In the genomic region with DNA sequence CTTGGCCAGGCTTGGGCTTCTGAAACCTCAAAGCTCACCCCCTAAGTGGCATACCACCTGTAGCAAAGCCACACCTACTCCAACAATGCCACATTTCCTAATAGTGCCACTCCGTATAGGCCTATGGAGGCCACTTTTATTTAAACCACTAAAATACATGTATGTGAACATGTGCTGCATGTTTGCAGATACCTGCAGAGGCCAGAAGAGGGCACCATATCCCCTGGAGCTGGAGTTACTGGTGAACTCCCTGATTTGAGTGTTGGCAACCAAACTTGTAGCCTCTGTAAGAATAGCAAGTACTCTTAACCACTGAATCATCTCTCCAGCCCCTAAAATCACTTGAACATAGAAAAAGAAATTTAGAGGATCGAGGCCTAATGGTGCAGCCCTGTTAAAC, we compare ENCODE assay signal across 8 mouse cellular contexts. TPM values are rescaled to one million over a fixed set of nuclear protein-coding genes. Genes with fewer than 3 reads are reported as not detected.
A peak's percentile ranks its signal among the peaks of the same experiment; 100 is the strongest.
DNase-seq lines count a peak whose midpoint lies in the region; ATAC-seq and TF ChIP-seq lines count a peak whose summit lies in the region.
"Had no signal": no experiment of that assay in that cellular context is flagged by ENCODE, and none has a peak within 500 bp of the region (broad histone marks: within the 10 kb centered on the region; RNA-seq: fewer than 3 reads in every experiment).

No protein-coding gene starts in this region.

- no peaks in the 10 kb centered on the region for H3K27me3 ChIP-seq in MEL (ENCODE audit: control insufficient read depth in 1 of 2, insufficient read depth in 2 of 2, low read length in 2 of 2)
- no peaks in the 10 kb centered on the region for H3K27me3 ChIP-seq in heart, postnatal 0 days (ENCODE audit: control insufficient read depth, insufficient read depth, low read length)
- H3K27me3 ChIP-seq in lung, embryonic 14.5 days (ENCODE audit: insufficient read depth, low read length): no peaks in the 10 kb centered on the region

- no peak for TF ChIP-seq POLR2A in MEL (IDR thresholded peaks at IDR 0.05; ENCODE audit: control insufficient read depth in 1 of 2, insufficient read depth in 1 of 2, low read depth in 1 of 2, low read length in 2 of 2, poor library complexity in 1 of 2)
- no peak for TF ChIP-seq POLR2A in bone marrow, adult 2 months (IDR thresholded peaks at IDR 0.05; ENCODE audit: borderline replicate concordance, control insufficient read depth, low read depth, low read length)

- no peak overlapping the region for H3K9ac ChIP-seq in MEL (ENCODE audit: control insufficient read depth, low read depth, low read length, poor library complexity, severe bottlenecking)
- H3K9ac ChIP-seq in heart, postnatal 0 days (replicated peaks; ENCODE audit: low read depth, low read length): no peak overlapping the region
- no peak overlapping the region for H3K9ac ChIP-seq in lung, embryonic 14.5 days

- peak; percentile 59 for TF ChIP-seq RAD21 in MEL (IDR thresholded peaks at IDR 0.05; ENCODE audit: low read depth, low read length)

- no peaks in the 10 kb centered on the region for H3K79me2 ChIP-seq in MEL (ENCODE audit: control insufficient read depth, insufficient read depth, low read length, poor library complexity)

- no peak overlapping the region for H3K4me2 ChIP-seq in heart, postnatal 0 days (ENCODE audit: low read depth, low read length)
- H3K4me2 ChIP-seq in lung, embryonic 14.5 days: no peak overlapping the region

- 90% methylated on average over 2 of the region's 2 CpGs for WGBS in bone marrow, adult 2 months
- WGBS in heart, postnatal 0 days: 87% methylated on average over 2 of the region's 2 CpGs
- 88% methylated on average over 2 of the region's 2 CpGs for WGBS in lung, embryonic 14.5 days

- ATAC-seq in heart, postnatal 0 days (ENCODE audit: insufficient read depth, low read depth): no peak
- ATAC-seq in lung, embryonic 14.5 days (ENCODE audit: insufficient read depth): no peak

- TF ChIP-seq EP300 in MEL (IDR thresholded peaks at IDR 0.05; ENCODE audit: low read depth in 1 of 2, low read length in 2 of 2): no peak
- TF ChIP-seq EP300 in heart, postnatal 0 days (IDR thresholded peaks at IDR 0.05; ENCODE audit: low read depth): no peak

- TF ChIP-seq CTCF in layer of hippocampus, adult 2 months (conservative IDR thresholded peaks at IDR 0.05): peak; percentile 81
- TF ChIP-seq CTCF in MEL (IDR thresholded peaks at IDR 0.05 in 2 of 3, conservative IDR thresholded peaks at IDR 0.05 in 1 of 3; ENCODE audit: control insufficient read depth in 1 of 3, insufficient read depth in 1 of 3, low read depth in 2 of 3, low read length in 3 of 3, poor library complexity in 1 of 3, severe bottlenecking in 1 of 3): peak; percentile 78 to 83 (median 80)
- TF ChIP-seq CTCF in bone marrow, adult 2 months (IDR thresholded peaks at IDR 0.05; ENCODE audit: control insufficient read depth, insufficient read depth, low read length): peak; percentile 66
- peak; percentile 65 for TF ChIP-seq CTCF in heart, postnatal 0 days (IDR thresholded peaks at IDR 0.05; ENCODE audit: low read depth)
- peak; percentile 73 for TF ChIP-seq CTCF in lung, embryonic 14.5 days (IDR thresholded peaks at IDR 0.05; ENCODE audit: low read depth)

- H3K27ac ChIP-seq in layer of hippocampus, adult 2 months: no peak overlapping the region
- H3K27ac ChIP-seq in MEL (ENCODE audit: control insufficient read depth, low read depth, low read length): no peak overlapping the region
- no peak overlapping the region for H3K27ac ChIP-seq in bone marrow, adult 2 months (ENCODE audit: control insufficient read depth, insufficient read depth, low read depth, low read length, poor library complexity)
- no peak overlapping the region for H3K27ac ChIP-seq in heart, postnatal 0 days (ENCODE audit: low read depth)
- H3K27ac ChIP-seq in lung, embryonic 14.5 days (ENCODE audit: low read depth): no peak overlapping the region

- H3K36me3 ChIP-seq in MEL (ENCODE audit: control insufficient read depth in 1 of 2, insufficient read depth in 2 of 2, low read length in 2 of 2): peaks cover 0 to 10% of the 10 kb centered on the region in 2 experiments; a peak in 2 of 4 replicates
- H3K36me3 ChIP-seq in heart, postnatal 0 days (replicated peaks; ENCODE audit: control insufficient read depth, insufficient read depth, low read length): peaks cover 88% of the 10 kb centered on the region
- H3K36me3 ChIP-seq in lung, embryonic 14.5 days (ENCODE audit: insufficient read depth): peaks cover 94% of the 10 kb centered on the region

- H3K4me1 ChIP-seq in MEL (ENCODE audit: control insufficient read depth in 1 of 2, insufficient read depth in 2 of 2, low read length in 2 of 2): no peaks in the 10 kb centered on the region
- H3K4me1 ChIP-seq in bone marrow, adult 2 months (ENCODE audit: control insufficient read depth, insufficient read depth, low read length): no peaks in the 10 kb centered on the region; the same call in 1 of the 2 replicates
- no peaks in the 10 kb centered on the region for H3K4me1 ChIP-seq in heart, postnatal 0 days (ENCODE audit: control insufficient read depth, insufficient read depth)
- no peaks in the 10 kb centered on the region for H3K4me1 ChIP-seq in lung, embryonic 14.5 days (ENCODE audit: insufficient read depth)

- DNase-seq in layer of hippocampus, adult 2 months (ENCODE audit: low spot score in 2 of 2): no peak
- DNase-seq in layer of hippocampus, postnatal 36 days: no peak
- peak; percentile 72 for DNase-seq in MEL (ENCODE audit: low read depth, low spot score)
- DNase-seq in heart, postnatal 0 days (ENCODE audit: low spot score): no peak
- peak; percentile 76 for DNase-seq in lung, embryonic 14.5 days
- DNase-seq in testis, postnatal 10 days (ENCODE audit: low spot score): peak; percentile 67

- no peaks in the 10 kb centered on the region for H3K9me3 ChIP-seq in MEL (replicated peaks; ENCODE audit: insufficient read depth, low read length)
- H3K9me3 ChIP-seq in heart, postnatal 0 days (replicated peaks; ENCODE audit: control insufficient read depth, low read length): no peaks in the 10 kb centered on the region
- H3K9me3 ChIP-seq in lung, embryonic 14.5 days (ENCODE audit: low read depth, low read length): no peaks in the 10 kb centered on the region

- H3K4me3 ChIP-seq in layer of hippocampus, adult 2 months: no peak overlapping the region
- H3K4me3 ChIP-seq in MEL (ENCODE audit: control insufficient read depth in 1 of 2, insufficient read depth in 1 of 2, low read depth in 2 of 2, low read length in 2 of 2): no peak overlapping the region
- no peak overlapping the region for H3K4me3 ChIP-seq in bone marrow, adult 2 months (replicated peaks; ENCODE audit: control insufficient read depth, low read depth, low read length)
- H3K4me3 ChIP-seq in heart, postnatal 0 days (ENCODE audit: low read depth, low read length): no peak overlapping the region
- H3K4me3 ChIP-seq in lung, embryonic 14.5 days (ENCODE audit: low read depth, low read length): no peak overlapping the region

RNA-seq across cellular contexts. Expression of a gene that starts 12.5 kb away (rescaled TPM):
- total RNA-seq in layer of hippocampus, adult 2 months (2021): 1 to 10 TPM in 1 of 2 experiments, under 1 TPM in 1; 0.83 to 1.4 TPM
- 1 to 10 TPM; 1.1 to 1.6 TPM for total RNA-seq in layer of hippocampus, postnatal 36 days (2021)
- total RNA-seq in MEL (2012; rRNA removed): not detected in 2 replicates
- polyA plus RNA-seq in MEL (2012; ENCODE audit: insufficient read depth in 1 of 2, insufficient read length in 2 of 2, low read depth in 1 of 2, low replicate concordance in 2 of 2, missing spikeins in 1 of 2): not detected
- not detected in 2 replicates for polyA plus RNA-seq in bone marrow, adult 2 months (2011; ENCODE audit: insufficient read depth, insufficient read length, low replicate concordance, missing spikeins)
- total RNA-seq in heart, postnatal 0 days (2014; rRNA removed; ENCODE audit: low replicate concordance): not detected in 2 replicates
- polyA plus RNA-seq in heart, postnatal 0 days (2015; fragmentation: Nextera tagmentation; extraction: Ambion mirVana): not detected in 2 replicates
- polyA plus RNA-seq in lung, embryonic 14.5 days (2014; fragmentation: Nextera tagmentation; extraction: Ambion mirVana): not detected in 2 replicates
- polyA plus RNA-seq: heart, embryonic 16.5 days had no signal

RNA-seq across cellular contexts. Expression of a gene that starts 27.1 kb away (rescaled TPM):
- 10 to 100 TPM; 11.6 to 14.1 TPM for total RNA-seq in layer of hippocampus, adult 2 months (2021)
- total RNA-seq in layer of hippocampus, postnatal 36 days (2021): 10 to 100 TPM in 1 of 2 experiments, 1 to 10 TPM in 1; 8.3 to 11.1 TPM
- not detected in 2 replicates for total RNA-seq in MEL (2012; rRNA removed)
- under 1 TPM in 1 of 2 experiments, not detected in 1; 0.04 TPM for polyA plus RNA-seq in MEL (2012; ENCODE audit: insufficient read depth in 1 of 2, insufficient read length in 2 of 2, low read depth in 1 of 2, low replicate concordance in 2 of 2, missing spikeins in 1 of 2)
- polyA plus RNA-seq in bone marrow, adult 2 months (2011; ENCODE audit: insufficient read depth, insufficient read length, low replicate concordance, missing spikeins): 7.4 and 7.5 TPM in 2 replicates
- total RNA-seq in heart, postnatal 0 days (2014; rRNA removed; ENCODE audit: low replicate concordance): 31.8 and 69.4 TPM in 2 replicates
- polyA plus RNA-seq in heart, postnatal 0 days (2015; fragmentation: Nextera tagmentation; extraction: Ambion mirVana): 53.1 and 54.5 TPM in 2 replicates
- polyA plus RNA-seq in lung, embryonic 14.5 days (2014; fragmentation: Nextera tagmentation; extraction: Ambion mirVana): 55.4 and 64.7 TPM in 2 replicates

RNA-seq across cellular contexts. Expression of a gene that starts 35.7 kb away (rescaled TPM):
- total RNA-seq in layer of hippocampus, adult 2 months (2021): 10 to 100 TPM; 54.7 to 60.0 TPM
- total RNA-seq in layer of hippocampus, postnatal 36 days (2021): 10 to 100 TPM; 60.6 to 62.0 TPM
- total RNA-seq in MEL (2012; rRNA removed): 6.7 and 7.3 TPM in 2 replicates
- 10 to 100 TPM in 1 of 2 experiments, not detected in 1; 17.0 TPM for polyA plus RNA-seq in MEL (2012; ENCODE audit: insufficient read depth in 1 of 2, insufficient read length in 2 of 2, low read depth in 1 of 2, low replicate concordance in 2 of 2, missing spikeins in 1 of 2)
- polyA plus RNA-seq in bone marrow, adult 2 months (2011; ENCODE audit: insufficient read depth, insufficient read length, low replicate concordance, missing spikeins): 20.0 and 20.3 TPM in 2 replicates
- 19.6 and 21.9 TPM in 2 replicates for total RNA-seq in heart, postnatal 0 days (2014; rRNA removed; ENCODE audit: low replicate concordance)
- 15.2 and 16.2 TPM in 2 replicates for polyA plus RNA-seq in heart, postnatal 0 days (2015; fragmentation: Nextera tagmentation; extraction: Ambion mirVana)
- 22.5 and 25.7 TPM in 2 replicates for polyA plus RNA-seq in lung, embryonic 14.5 days (2014; fragmentation: Nextera tagmentation; extraction: Ambion mirVana)

RNA-seq across cellular contexts. Expression of a gene that starts 45.3 kb away (rescaled TPM):
- 10 to 100 TPM; 11.9 to 12.2 TPM for total RNA-seq in layer of hippocampus, adult 2 months (2021)
- 10 to 100 TPM; 14.3 to 16.4 TPM for total RNA-seq in layer of hippocampus, postnatal 36 days (2021)
- total RNA-seq in MEL (2012; rRNA removed): 0.56 and 0.89 TPM in 2 replicates
- 1 to 10 TPM in 1 of 2 experiments, not detected in 1; 4.6 TPM for polyA plus RNA-seq in MEL (2012; ENCODE audit: insufficient read depth in 1 of 2, insufficient read length in 2 of 2, low read depth in 1 of 2, low replicate concordance in 2 of 2, missing spikeins in 1 of 2)
- 0.75 and 6.5 TPM in 2 replicates for polyA plus RNA-seq in bone marrow, adult 2 months (2011; ENCODE audit: insufficient read depth, insufficient read length, low replicate concordance, missing spikeins)
- total RNA-seq in heart, postnatal 0 days (2014; rRNA removed; ENCODE audit: low replicate concordance): 3.6 and 8.0 TPM in 2 replicates
- 6.9 and 7.7 TPM in 2 replicates for polyA plus RNA-seq in heart, postnatal 0 days (2015; fragmentation: Nextera tagmentation; extraction: Ambion mirVana)
- 23.2 and 27.8 TPM in 2 replicates for polyA plus RNA-seq in lung, embryonic 14.5 days (2014; fragmentation: Nextera tagmentation; extraction: Ambion mirVana)

RNA-seq across cellular contexts. Expression of a gene that starts 49.4 kb away (rescaled TPM):
- 10 to 100 TPM; 41.8 to 43.4 TPM for total RNA-seq in layer of hippocampus, adult 2 months (2021)
- total RNA-seq in layer of hippocampus, postnatal 36 days (2021): 10 to 100 TPM; 44.0 to 44.1 TPM
- total RNA-seq in MEL (2012; rRNA removed): 45.5 and 46.2 TPM in 2 replicates
- 100 to 1,000 TPM in 1 of 2 experiments, not detected in 1; 157 TPM for polyA plus RNA-seq in MEL (2012; ENCODE audit: insufficient read depth in 1 of 2, insufficient read length in 2 of 2, low read depth in 1 of 2, low replicate concordance in 2 of 2, missing spikeins in 1 of 2)
- polyA plus RNA-seq in bone marrow, adult 2 months (2011; ENCODE audit: insufficient read depth, insufficient read length, low replicate concordance, missing spikeins): 57.1 and 170 TPM in 2 replicates
- total RNA-seq in heart, postnatal 0 days (2014; rRNA removed; ENCODE audit: low replicate concordance): 12.4 and 72.1 TPM in 2 replicates
- polyA plus RNA-seq in heart, postnatal 0 days (2015; fragmentation: Nextera tagmentation; extraction: Ambion mirVana): 13.2 and 16.4 TPM in 2 replicates
- polyA plus RNA-seq in lung, embryonic 14.5 days (2014; fragmentation: Nextera tagmentation; extraction: Ambion mirVana): 91.3 and 93.8 TPM in 2 replicates

Comparison
In these comparisons a context has a peak if more than half of its experiments do, and no peak if none do; other contexts are left out.
1. DNase-seq: peak in MEL (single experiment), lung, embryonic 14.5 days (single experiment) and testis, postnatal 10 days (single experiment); none in layer of hippocampus, adult 2 months (0 of 2), layer of hippocampus, postnatal 36 days (0 of 2) and heart, postnatal 0 days (single experiment).
2. Peak in every context shown above with its lines, with median percentiles within 50 percentile points of each other: CTCF ChIP-seq.